Mouse (Mus musculus): ENCODE measurements around the gene Gbx2. TPM values are rescaled to one million over a fixed set of nuclear protein-coding genes. Genes with fewer than 3 reads are reported as not detected.

The Gbx2 gene
- polyA plus RNA-seq, 1 experiment from 2014 or later: 41.6 TPM

- Histone ChIP-seq H3K9me3 (ENCODE audit: control insufficient read depth, low read length) (no peaks in the 10 kb centered on the region), H3K4me3 (replicated peaks; ENCODE audit: low read length) (no peak overlapping the region), H3K27ac (no peak overlapping the region), H3K4me1 (replicated peaks; ENCODE audit: control insufficient read depth, insufficient read depth, low read length) (peaks cover 23% of the 10 kb centered on the region), H3K27me3 (ENCODE audit: control insufficient read depth, insufficient read depth, low read length) (peaks cover 23% of the 10 kb centered on the region), H3K4me2 (replicated peaks) (no peak overlapping the region), H3K9ac (no peak overlapping the region), H3K36me3 (replicated peaks; ENCODE audit: control insufficient read depth, insufficient read depth) (no peaks in the 10 kb centered on the region)
- no peak for ATAC-seq (ENCODE audit: low FRiP score)
- 23% methylated on average over 12 of the region's 12 CpGs for WGBS
- no peak for DNase-seq (ENCODE audit: low spot score)
These were observed 33.4 kb upstream of the Gbx2 start for GRCm38 (mm10) chr1:89964426-89964825.

GRCm38 (mm10) chr1:89963296-89963695 is 32.3 kb upstream of the Gbx2 start:
- Histone ChIP-seq H3K4me1 (replicated peaks; ENCODE audit: control insufficient read depth, insufficient read depth, low read length) (peaks cover 17% of the 10 kb centered on the region), H3K27me3 (ENCODE audit: control insufficient read depth, insufficient read depth, low read length) (peaks cover 14% of the 10 kb centered on the region), H3K9ac (no peak overlapping the region), H3K27ac (peak overlapping the region; percentile 70; the same call in 1 of the 2 replicates), H3K9me3 (ENCODE audit: control insufficient read depth, low read length) (no peaks in the 10 kb centered on the region), H3K4me3 (replicated peaks; ENCODE audit: low read length) (no peak overlapping the region), H3K36me3 (replicated peaks; ENCODE audit: control insufficient read depth, insufficient read depth) (no peaks in the 10 kb centered on the region), H3K4me2 (replicated peaks) (no peak overlapping the region)
- no peak for DNase-seq (ENCODE audit: low spot score)
- ATAC-seq (ENCODE audit: low FRiP score): no peak
- 87% methylated on average over 2 of the region's 2 CpGs for WGBS

- H3K27me3 ChIP-seq (ENCODE audit: control insufficient read depth, insufficient read depth, low read length): peaks cover 13% of the 10 kb centered on the region
- H3K9ac ChIP-seq: peak overlapping the region; percentile 21; the same call in 1 of the 2 replicates
- ATAC-seq (ENCODE audit: low FRiP score) (peak; percentile 61), DNase-seq (ENCODE audit: low spot score) (peak; percentile 38)
- peak overlapping the region; percentile 70 for H3K27ac ChIP-seq
- no peaks in the 10 kb centered on the region for H3K9me3 ChIP-seq (ENCODE audit: control insufficient read depth, low read length)
- peaks cover 17% of the 10 kb centered on the region for H3K4me1 ChIP-seq (replicated peaks; ENCODE audit: control insufficient read depth, insufficient read depth, low read length)
- no peak overlapping the region for H3K4me3 ChIP-seq (replicated peaks; ENCODE audit: low read length)
- H3K4me2 ChIP-seq (replicated peaks): peak overlapping the region; percentile 30; the same call in 1 of the 2 replicates
- H3K36me3 ChIP-seq (replicated peaks; ENCODE audit: control insufficient read depth, insufficient read depth): no peaks in the 10 kb centered on the region
- 4% methylated on average over 13 of the region's 13 CpGs for WGBS
These were observed 31.1 kb upstream of the Gbx2 start for GRCm38 (mm10) chr1:89962092-89962491.

GRCm38 (mm10) chr1:89959393-89959792 is 28.4 kb upstream of the Gbx2 start:
- Histone ChIP-seq H3K27ac (no peak overlapping the region), H3K27me3 (ENCODE audit: control insufficient read depth, insufficient read depth, low read length) (peaks cover 11% of the 10 kb centered on the region; the same call in 1 of the 2 replicates), H3K4me3 (replicated peaks; ENCODE audit: low read length) (no peak overlapping the region), H3K4me2 (replicated peaks) (no peak overlapping the region), H3K9me3 (ENCODE audit: control insufficient read depth, low read length) (no peaks in the 10 kb centered on the region), H3K36me3 (replicated peaks; ENCODE audit: control insufficient read depth, insufficient read depth) (no peaks in the 10 kb centered on the region), H3K9ac (no peak overlapping the region), H3K4me1 (replicated peaks; ENCODE audit: control insufficient read depth, insufficient read depth, low read length) (peaks cover 14% of the 10 kb centered on the region)
- WGBS: 78% methylated on average over 4 of the region's 4 CpGs
- DNase-seq (ENCODE audit: low spot score) (no peak), ATAC-seq (ENCODE audit: low FRiP score) (no peak)

GRCm38 (mm10) chr1:89943202-89943601 is 12.2 kb upstream of the Gbx2 start:
- no peak overlapping the region for H3K27ac ChIP-seq
- peak overlapping the region; percentile 67 for H3K4me2 ChIP-seq (replicated peaks)
- H3K4me3 ChIP-seq (replicated peaks; ENCODE audit: low read length): no peak overlapping the region
- H3K9ac ChIP-seq: peak overlapping the region; percentile 17; the same call in 1 of the 2 replicates
- WGBS: 2% methylated on average over 16 of the region's 16 CpGs
- H3K36me3 ChIP-seq (replicated peaks; ENCODE audit: control insufficient read depth, insufficient read depth): no peaks in the 10 kb centered on the region
- H3K9me3 ChIP-seq (ENCODE audit: control insufficient read depth, low read length): no peaks in the 10 kb centered on the region
- ATAC-seq (ENCODE audit: low FRiP score) (0 out of 2 replicates have a peak, but pooled peaks have one; percentile 42), DNase-seq (ENCODE audit: low spot score) (peak; percentile 90)
- peaks cover 50% of the 10 kb centered on the region for H3K27me3 ChIP-seq (ENCODE audit: control insufficient read depth, insufficient read depth, low read length)
- H3K4me1 ChIP-seq (replicated peaks; ENCODE audit: control insufficient read depth, insufficient read depth, low read length): peaks cover 16% of the 10 kb centered on the region

- ATAC-seq (ENCODE audit: low FRiP score): no peak
- peaks cover 57% of the 10 kb centered on the region for H3K27me3 ChIP-seq (ENCODE audit: control insufficient read depth, insufficient read depth, low read length)
- peaks cover 16% of the 10 kb centered on the region for H3K4me1 ChIP-seq (replicated peaks; ENCODE audit: control insufficient read depth, insufficient read depth, low read length)
- DNase-seq (ENCODE audit: low spot score): no peak
- peak overlapping the region; percentile 31 for H3K4me3 ChIP-seq (replicated peaks; ENCODE audit: low read length)
- H3K9ac ChIP-seq: peak overlapping the region; percentile 49
- H3K9me3 ChIP-seq (ENCODE audit: control insufficient read depth, low read length): no peaks in the 10 kb centered on the region
- WGBS: 2% methylated on average over 15 of the region's 15 CpGs
- peak overlapping the region; percentile 72 for H3K27ac ChIP-seq
- H3K4me2 ChIP-seq (replicated peaks): peak overlapping the region; percentile 67
- no peaks in the 10 kb centered on the region for H3K36me3 ChIP-seq (replicated peaks; ENCODE audit: control insufficient read depth, insufficient read depth)
These were observed 11.5 kb upstream of the Gbx2 start for GRCm38 (mm10) chr1:89942395-89942976.

GRCm38 (mm10) chr1:89941701-89942381 is 10.9 kb upstream of the Gbx2 start:
- 0% methylated on average over 40 of the region's 40 CpGs for WGBS
- Histone ChIP-seq H3K9ac (peak overlapping the region; percentile 49), H3K9me3 (ENCODE audit: control insufficient read depth, low read length) (no peaks in the 10 kb centered on the region), H3K4me1 (replicated peaks; ENCODE audit: control insufficient read depth, insufficient read depth, low read length) (peaks cover 16% of the 10 kb centered on the region), H3K27ac (peak overlapping the region; percentile 72), H3K36me3 (replicated peaks; ENCODE audit: control insufficient read depth, insufficient read depth) (no peaks in the 10 kb centered on the region), H3K27me3 (ENCODE audit: control insufficient read depth, insufficient read depth, low read length) (peaks cover 63% of the 10 kb centered on the region), H3K4me2 (replicated peaks) (peak overlapping the region; percentile 67), H3K4me3 (replicated peaks; ENCODE audit: low read length) (peak overlapping the region; percentile 31)
- peak; percentile 63; the same call in 1 of the 2 replicates for ATAC-seq (ENCODE audit: low FRiP score)
- no peak for DNase-seq (ENCODE audit: low spot score)

GRCm38 (mm10) chr1:89940961-89941524 is 10.1 kb upstream of the Gbx2 start:
- peaks cover 18% of the 10 kb centered on the region for H3K4me1 ChIP-seq (replicated peaks; ENCODE audit: control insufficient read depth, insufficient read depth, low read length)
- DNase-seq (ENCODE audit: low spot score) (no peak), ATAC-seq (ENCODE audit: low FRiP score) (no peak)
- 9% methylated on average over 15 of the region's 15 CpGs for WGBS
- peaks cover 71% of the 10 kb centered on the region for H3K27me3 ChIP-seq (ENCODE audit: control insufficient read depth, insufficient read depth, low read length)
- H3K9ac ChIP-seq: no peak overlapping the region
- H3K4me2 ChIP-seq (replicated peaks): peak overlapping the region; percentile 67
- H3K4me3 ChIP-seq (replicated peaks; ENCODE audit: low read length): no peak overlapping the region
- no peaks in the 10 kb centered on the region for H3K9me3 ChIP-seq (ENCODE audit: control insufficient read depth, low read length)
- no peaks in the 10 kb centered on the region for H3K36me3 ChIP-seq (replicated peaks; ENCODE audit: control insufficient read depth, insufficient read depth)
- H3K27ac ChIP-seq: no peak overlapping the region

GRCm38 (mm10) chr1:89939981-89940726 is 9.2 kb upstream of the Gbx2 start:
- Histone ChIP-seq H3K4me1 (replicated peaks; ENCODE audit: control insufficient read depth, insufficient read depth, low read length) (peaks cover 24% of the 10 kb centered on the region), H3K27me3 (ENCODE audit: control insufficient read depth, insufficient read depth, low read length) (peaks cover 73% of the 10 kb centered on the region), H3K9me3 (ENCODE audit: control insufficient read depth, low read length) (no peaks in the 10 kb centered on the region), H3K36me3 (replicated peaks; ENCODE audit: control insufficient read depth, insufficient read depth) (no peaks in the 10 kb centered on the region), H3K9ac (no peak overlapping the region), H3K4me3 (replicated peaks; ENCODE audit: low read length) (no peak overlapping the region), H3K4me2 (replicated peaks) (peak overlapping the region; percentile 6; the same call in 1 of the 2 replicates), H3K27ac (no peak overlapping the region)
- 6% methylated on average over 32 of the region's 34 CpGs for WGBS
- ATAC-seq (ENCODE audit: low FRiP score): no peak
- no peak for DNase-seq (ENCODE audit: low spot score)

Measured in hindbrain, embryonic 14.5 days (tissue).